Mouse (Mus musculus) layer of hippocampus, adult 9-10 months (tissue): ENCODE measurements around the gene Jade2.

Source experiments
- DNase-seq: peaks from one replicate; pipeline ENCODE4 v3.0.0; 2022; ENCODE audit warnings: low spot score

The Jade2 gene

GRCm38 (mm10) chr11:51833393-51834066, 23.9 kb downstream of the Jade2 start:
- DNase-seq: no peak

GRCm38 (mm10) chr11:51832992-51833391, 24.5 kb downstream of the Jade2 start:
- DNase-seq: no peak

GRCm38 (mm10) chr11:51831962-51832909, 25.2 kb downstream of the Jade2 start:
- DNase-seq: no peak

- DNase-seq: no peak
These were observed 32.5 kb downstream of the Jade2 start for GRCm38 (mm10) chr11:51824867-51825424.

- DNase-seq: no peak
These were observed 33.3 kb downstream of the Jade2 start for GRCm38 (mm10) chr11:51823963-51824753.

- no peak for DNase-seq
These were observed 34.2 kb downstream of the Jade2 start for GRCm38 (mm10) chr11:51823271-51823670.

- DNase-seq: no peak
These were observed 34.7 kb downstream of the Jade2 start for GRCm38 (mm10) chr11:51822736-51823135.

- peak; percentile 47 for DNase-seq
These were observed 36.6 kb downstream of the Jade2 start for GRCm38 (mm10) chr11:51820861-51821260.

- DNase-seq: no peak
These were observed 37.5 kb downstream of the Jade2 start for GRCm38 (mm10) chr11:51819964-51820363.

GRCm38 (mm10) chr11:51818837-51819236, 38.6 kb downstream of the Jade2 start:
- no peak for DNase-seq

- peak; percentile 79 for DNase-seq
These were observed 39.7 kb downstream of the Jade2 start for GRCm38 (mm10) chr11:51817756-51818155.

GRCm38 (mm10) chr11:51812022-51812546, 45.4 kb downstream of the Jade2 start:
- DNase-seq: no peak

GRCm38 (mm10) chr11:51811230-51811629, 46.2 kb downstream of the Jade2 start:
- DNase-seq: no peak

GRCm38 (mm10) chr11:51809632-51810224, 47.7 kb downstream of the Jade2 start:
- peak; percentile 49 for DNase-seq

- DNase-seq: no peak
These were observed 50.2 kb downstream of the Jade2 start for GRCm38 (mm10) chr11:51807108-51807879.

- peak; percentile 57 for DNase-seq
These were observed 52.1 kb downstream of the Jade2 start for GRCm38 (mm10) chr11:51805221-51805981.

GRCm38 (mm10) chr11:51800634-51801325, 56.7 kb downstream of the Jade2 start:
- DNase-seq: no peak

GRCm38 (mm10) chr11:51796272-51796671, 61.2 kb downstream of the Jade2 start:
- DNase-seq: no peak

GRCm38 (mm10) chr11:51790662-51791061, 66.8 kb downstream of the Jade2 start:
- no peak for DNase-seq
